Mouse (Mus musculus) forebrain, embryonic 12.5 days (tissue): Measurements from ENCODE around the gene Hcn4. TPM values are rescaled to one million over a fixed set of nuclear protein-coding genes. Genes with fewer than 3 reads are reported as not detected.

Experiments
- ATAC-seq: fragments of 200-750 bp; cut with Nextera tagmentation; 2 replicates; pipeline ENCODE4 v1.8.0; 2017; ENCODE audit warnings: moderate TSS enrichment; ENCODE audit not compliant: low FRiP score
- H3K27ac ChIP-seq: fragments of 300-500 bp; sonication (generic); 2 replicates; pipeline ENCODE4 v1.5.1; 2016; ENCODE audit warnings: mild to moderate bottlenecking
- H3K27me3 ChIP-seq: fragments of 300-500 bp; sonication (generic); 2 replicates; pipeline ENCODE4 v1.6.1; 2016; ENCODE audit warnings: mild to moderate bottlenecking
- H3K36me3 ChIP-seq: fragments of 300-500 bp; sonication (generic); replicated peaks from 2 replicates; pipeline ENCODE4 v1.6.1; 2016; ENCODE audit warnings: mild to moderate bottlenecking
- H3K4me1 ChIP-seq: fragments of 300-500 bp; sonication (generic); 2 replicates; pipeline ENCODE4 v1.6.1; 2016
- H3K4me2 ChIP-seq: fragments of 300-500 bp; sonication (generic); 2 replicates; pipeline ENCODE4 v1.6.1; 2016; ENCODE audit warnings: mild to moderate bottlenecking, moderate library complexity
- H3K4me3 ChIP-seq: fragments of 300-500 bp; sonication (generic); replicated peaks from 2 replicates; pipeline ENCODE4 v1.5.1; 2016; ENCODE audit warnings: mild to moderate bottlenecking
- H3K9ac ChIP-seq: fragments of 300-500 bp; sonication (generic); 2 replicates; pipeline ENCODE4 v1.6.1; 2016; ENCODE audit warnings: mild to moderate bottlenecking
- H3K9me3 ChIP-seq: fragments of 300-500 bp; sonication (generic); 2 replicates; pipeline ENCODE4 v1.6.1; 2016
- WGBS: fragments of 180-500 bp; shearing (Covaris S2); methylation state at CpG from one replicate; pipeline ENCODE4 v1.1.7; 2016; 5-methylcytosine and 5-hydroxymethylcytosine counted together
- polyA plus RNA-seq: library from polyadenylated mRNA; unstranded; fragments of >200 nt; fragmentation: Nextera tagmentation; extraction: Ambion mirVana; gene quantifications from 2 replicates; pipeline ENCODE4 v1.2.1, GENCODE M21; 2016

Gene Hcn4
- polyA plus RNA-seq, 1 experiment from 2014 or later, result 1.8 TPM

GRCm38 (mm10) chr9:58817676-58818075, 5.5 kb upstream of the Hcn4 start:
- ATAC-seq, result no peak
- H3K36me3 ChIP-seq, result no peaks in the 10 kb centered on the region
- H3K4me1 ChIP-seq, result peaks cover 17% of the 10 kb centered on the region
- no peak overlapping the region for H3K4me2 ChIP-seq
- no peak overlapping the region for H3K4me3 ChIP-seq
- WGBS, result 72% methylated on average over 3 of the region's 3 CpGs
- no peak overlapping the region for H3K27ac ChIP-seq
- H3K9ac ChIP-seq, result no peak overlapping the region
- peaks cover 69% of the 10 kb centered on the region for H3K27me3 ChIP-seq
- no peaks in the 10 kb centered on the region for H3K9me3 ChIP-seq

- H3K4me2 ChIP-seq, result peak overlapping the region; percentile 93
- H3K9ac ChIP-seq, result peak overlapping the region; percentile 80
- peaks cover 39% of the 10 kb centered on the region for H3K4me1 ChIP-seq
- peaks cover 76% of the 10 kb centered on the region for H3K27me3 ChIP-seq
- peak overlapping the region; percentile 92 for H3K27ac ChIP-seq
- peak overlapping the region; percentile 79 for H3K4me3 ChIP-seq
- no peaks in the 10 kb centered on the region for H3K36me3 ChIP-seq
- WGBS, result under 1% methylated on average over 62 of the region's 62 CpGs
- H3K9me3 ChIP-seq, result no peaks in the 10 kb centered on the region
- peak; percentile 90 for ATAC-seq
Measured at GRCm38 (mm10) chr9:58822431-58823091, 651 bp upstream of the Hcn4 start.

- WGBS, result 0% methylated on average over 27 of the region's 35 CpGs
- peak overlapping the region; percentile 92; the same call in 1 of the 2 replicates for H3K27ac ChIP-seq
- peaks cover 49% of the 10 kb centered on the region for H3K4me1 ChIP-seq
- H3K4me3 ChIP-seq, result peak overlapping the region; percentile 79
- H3K36me3 ChIP-seq, result no peaks in the 10 kb centered on the region
- ATAC-seq, result peak; percentile 16; the same call in 1 of the 2 replicates
- peak overlapping the region; percentile 80 for H3K9ac ChIP-seq
- peaks cover 65% of the 10 kb centered on the region for H3K27me3 ChIP-seq
- peak overlapping the region; percentile 93 for H3K4me2 ChIP-seq
- H3K9me3 ChIP-seq, result no peaks in the 10 kb centered on the region
Measured at GRCm38 (mm10) chr9:58823918-58824215, 655 bp downstream of the Hcn4 start.

- Histone ChIP-seq H3K36me3 (no peaks in the 10 kb centered on the region), H3K9ac (no peak overlapping the region), H3K27me3 (peaks cover 18% of the 10 kb centered on the region), H3K4me3 (no peak overlapping the region), H3K9me3 (no peaks in the 10 kb centered on the region), H3K4me1 (peaks cover 33% of the 10 kb centered on the region), H3K4me2 (no peak overlapping the region), H3K27ac (no peak overlapping the region)
- ATAC-seq, result no peak
- WGBS, result 50% methylated on average over 4 of the region's 4 CpGs
Measured at GRCm38 (mm10) chr9:58829627-58830026, 6.4 kb downstream of the Hcn4 start.

GRCm38 (mm10) chr9:58832939-58833338, 9.7 kb downstream of the Hcn4 start:
- Histone ChIP-seq H3K4me3 (no peak overlapping the region), H3K4me1 (peaks cover 26% of the 10 kb centered on the region), H3K36me3 (no peaks in the 10 kb centered on the region), H3K27ac (no peak overlapping the region), H3K9ac (no peak overlapping the region), H3K27me3 (no peaks in the 10 kb centered on the region), H3K4me2 (no peak overlapping the region), H3K9me3 (no peaks in the 10 kb centered on the region)
- ATAC-seq, result no peak
- 96% methylated on average over 3 of the region's 3 CpGs for WGBS

- Histone ChIP-seq H3K4me2 (no peak overlapping the region), H3K27ac (no peak overlapping the region), H3K9me3 (no peaks in the 10 kb centered on the region), H3K4me1 (peaks cover 8% of the 10 kb centered on the region; the same call in 1 of the 2 replicates), H3K4me3 (no peak overlapping the region), H3K9ac (no peak overlapping the region), H3K36me3 (no peaks in the 10 kb centered on the region), H3K27me3 (no peaks in the 10 kb centered on the region)
- ATAC-seq, result no peak
- WGBS, result 63% methylated on average over 5 of the region's 5 CpGs
Measured at GRCm38 (mm10) chr9:58837174-58837573, 14.0 kb downstream of the Hcn4 start.

GRCm38 (mm10) chr9:58838504-58838903, 15.3 kb downstream of the Hcn4 start:
- Histone ChIP-seq H3K27ac (no peak overlapping the region), H3K9ac (no peak overlapping the region), H3K9me3 (no peaks in the 10 kb centered on the region), H3K27me3 (no peaks in the 10 kb centered on the region), H3K4me3 (no peak overlapping the region), H3K4me2 (no peak overlapping the region), H3K4me1 (peaks cover 8% of the 10 kb centered on the region; the same call in 1 of the 2 replicates), H3K36me3 (no peaks in the 10 kb centered on the region)
- 83% methylated on average over 5 of the region's 5 CpGs for WGBS
- ATAC-seq, result no peak

- no peak overlapping the region for H3K4me2 ChIP-seq
- no peak overlapping the region for H3K4me3 ChIP-seq
- H3K27ac ChIP-seq, result no peak overlapping the region
- 27% methylated on average over 6 of the region's 6 CpGs for WGBS
- no peaks in the 10 kb centered on the region for H3K9me3 ChIP-seq
- H3K9ac ChIP-seq, result no peak overlapping the region
- H3K36me3 ChIP-seq, result no peaks in the 10 kb centered on the region
- ATAC-seq, result no peak
- no peaks in the 10 kb centered on the region for H3K27me3 ChIP-seq
- no peaks in the 10 kb centered on the region; the same call in 1 of the 2 replicates for H3K4me1 ChIP-seq
Measured at GRCm38 (mm10) chr9:58841655-58842054, 18.4 kb downstream of the Hcn4 start.

- WGBS, result 92% methylated on average over 3 of the region's 3 CpGs
- H3K27ac ChIP-seq, result no peak overlapping the region
- H3K9me3 ChIP-seq, result no peaks in the 10 kb centered on the region
- ATAC-seq, result no peak
- H3K9ac ChIP-seq, result no peak overlapping the region
- H3K4me3 ChIP-seq, result no peak overlapping the region
- H3K27me3 ChIP-seq, result no peaks in the 10 kb centered on the region
- H3K4me2 ChIP-seq, result no peak overlapping the region
- no peaks in the 10 kb centered on the region for H3K36me3 ChIP-seq
- peaks cover 9% of the 10 kb centered on the region for H3K4me1 ChIP-seq
Measured at GRCm38 (mm10) chr9:58844597-58844996, 21.4 kb downstream of the Hcn4 start.

GRCm38 (mm10) chr9:58847008-58847407, 23.8 kb downstream of the Hcn4 start:
- 75% methylated on average over 3 of the region's 3 CpGs for WGBS
- Histone ChIP-seq H3K27me3 (no peaks in the 10 kb centered on the region), H3K36me3 (no peaks in the 10 kb centered on the region), H3K9ac (no peak overlapping the region), H3K4me3 (no peak overlapping the region), H3K4me2 (no peak overlapping the region), H3K4me1 (peaks cover 33% of the 10 kb centered on the region), H3K9me3 (no peaks in the 10 kb centered on the region), H3K27ac (no peak overlapping the region)
- ATAC-seq, result no peak

GRCm38 (mm10) chr9:58847676-58848075, 24.5 kb downstream of the Hcn4 start:
- Histone ChIP-seq H3K9ac (no peak overlapping the region), H3K27ac (no peak overlapping the region), H3K27me3 (no peaks in the 10 kb centered on the region), H3K4me1 (peaks cover 33% of the 10 kb centered on the region), H3K4me2 (no peak overlapping the region), H3K9me3 (no peaks in the 10 kb centered on the region), H3K36me3 (no peaks in the 10 kb centered on the region), H3K4me3 (no peak overlapping the region)
- 77% methylated on average over 7 of the region's 7 CpGs for WGBS
- no peak for ATAC-seq

- no peak overlapping the region for H3K9ac ChIP-seq
- H3K27ac ChIP-seq, result peak overlapping the region; percentile 65
- 35% methylated on average over 13 of the region's 13 CpGs for WGBS
- H3K36me3 ChIP-seq, result no peaks in the 10 kb centered on the region
- H3K9me3 ChIP-seq, result no peaks in the 10 kb centered on the region
- peak; percentile 49; the same call in 1 of the 2 replicates for ATAC-seq
- peaks cover 5% of the 10 kb centered on the region; the same call in 1 of the 2 replicates for H3K27me3 ChIP-seq
- peaks cover 43% of the 10 kb centered on the region for H3K4me1 ChIP-seq
- H3K4me3 ChIP-seq, result no peak overlapping the region
- H3K4me2 ChIP-seq, result no peak overlapping the region
Measured at GRCm38 (mm10) chr9:58849576-58850315, 26.5 kb downstream of the Hcn4 start.

GRCm38 (mm10) chr9:58854931-58855330, 31.7 kb downstream of the Hcn4 start:
- H3K36me3 ChIP-seq, result peaks cover 3% of the 10 kb centered on the region; the same call in 1 of the 2 replicates
- peaks cover 45% of the 10 kb centered on the region for H3K4me1 ChIP-seq
- 58% methylated on average over 3 of the region's 3 CpGs for WGBS
- H3K4me2 ChIP-seq, result no peak overlapping the region
- H3K4me3 ChIP-seq, result no peak overlapping the region
- no peak overlapping the region for H3K27ac ChIP-seq
- no peak for ATAC-seq
- H3K9me3 ChIP-seq, result no peaks in the 10 kb centered on the region
- peaks cover 18% of the 10 kb centered on the region for H3K27me3 ChIP-seq
- no peak overlapping the region for H3K9ac ChIP-seq
